Mouse (Mus musculus): ENCODE measurements around the gene Ngrn.

Ngrn gene

DNA sequence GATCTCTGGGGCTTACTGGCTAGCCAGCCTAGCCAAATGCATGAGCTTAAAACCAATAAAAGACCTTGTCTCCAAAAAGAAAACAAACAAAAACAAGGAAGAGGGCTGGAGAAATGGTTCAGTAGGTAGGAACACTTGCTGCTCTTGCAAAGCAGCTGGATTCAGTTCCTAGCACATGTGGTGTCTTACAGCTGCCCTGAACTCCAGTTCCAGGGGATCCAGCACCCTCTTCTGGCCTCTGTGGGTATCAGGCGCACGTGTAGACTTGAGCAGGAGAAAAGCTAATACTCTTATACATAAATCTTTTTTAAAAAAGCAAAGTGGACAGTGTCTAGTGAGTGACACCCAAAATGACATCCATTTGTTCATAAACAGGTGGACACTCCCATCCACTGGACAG is 40.5 kb downstream of the Ngrn start:
- in situ Hi-C loops (cut with MboI, MseI) = no loop called here

DNA sequence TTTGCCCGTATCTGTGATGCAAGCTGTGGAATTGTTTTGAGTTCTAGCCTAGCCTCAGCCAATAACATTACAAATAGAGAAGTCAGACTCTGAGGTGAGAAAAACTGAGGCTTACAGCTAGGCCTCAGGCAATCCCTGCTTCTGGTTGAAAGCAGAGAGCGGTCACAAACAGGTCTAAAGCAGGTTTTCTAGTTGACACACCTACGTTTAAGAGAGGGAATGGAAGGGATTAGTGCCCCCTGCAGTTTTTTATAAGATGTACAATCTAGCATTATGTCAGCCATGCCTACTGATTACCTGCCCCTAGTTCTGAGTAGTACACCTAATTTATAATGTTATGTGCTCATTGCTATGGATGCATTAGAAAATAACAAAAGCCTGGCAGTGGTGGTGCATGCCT is 46.8 kb downstream of the Ngrn start:
- in situ Hi-C loops (cut with MboI, MseI) = no loop called here

- in situ Hi-C loops (cut with MboI, MseI) = no loop called here
Observed at GRCm38 (mm10) chr7:80310771-80311170, 49.8 kb downstream of the Ngrn start.
